Mouse (Mus musculus) embryonic fibroblast, embryonic 13.5 days (primary cell): ENCODE data around the gene Hoxa13. TPM values are rescaled to one million over a fixed set of nuclear protein-coding genes. Genes with fewer than 3 reads are reported as not detected.

Source experiments
- H3K27ac ChIP-seq: 2 replicates; pipeline ENCODE4 v1.5.1; 2012; ENCODE audit warnings: low read length, control low read depth, inconsistent platforms; ENCODE audit not compliant: insufficient read depth
- H3K4me1 ChIP-seq: 2 replicates; pipeline ENCODE4 v1.6.1; 2011; ENCODE audit warnings: low read length; ENCODE audit not compliant: control insufficient read depth, insufficient read depth
- H3K4me3 ChIP-seq: 2 replicates; pipeline ENCODE4 v1.5.1; 2011; ENCODE audit warnings: mild to moderate bottlenecking, control low read depth, low read length; ENCODE audit not compliant: insufficient read depth
- CTCF ChIP-seq: IDR thresholded peaks from 2 replicates; pipeline ENCODE4 v1.5.1; 2011; ENCODE audit warnings: mild to moderate bottlenecking, control low read depth, low read length, moderate library complexity, borderline replicate concordance; ENCODE audit not compliant: insufficient read depth
- POLR2A ChIP-seq: IDR thresholded peaks from 2 replicates; pipeline ENCODE4 v1.6.1; 2011; ENCODE audit warnings: low read depth, mild to moderate bottlenecking, control low read depth, low read length, moderate library complexity
- polyA plus RNA-seq: library from polyadenylated mRNA; stranded (reverse); fragments of >200 nt; gene quantifications from 2 replicates; pipeline ENCODE4 v1.2.4, GENCODE M21; 2011; ENCODE audit warnings: low read depth; ENCODE audit not compliant: missing spikeins, insufficient read length

Hoxa13 gene
- polyA plus RNA-seq, 1 experiment = 5.0 TPM

DNA sequence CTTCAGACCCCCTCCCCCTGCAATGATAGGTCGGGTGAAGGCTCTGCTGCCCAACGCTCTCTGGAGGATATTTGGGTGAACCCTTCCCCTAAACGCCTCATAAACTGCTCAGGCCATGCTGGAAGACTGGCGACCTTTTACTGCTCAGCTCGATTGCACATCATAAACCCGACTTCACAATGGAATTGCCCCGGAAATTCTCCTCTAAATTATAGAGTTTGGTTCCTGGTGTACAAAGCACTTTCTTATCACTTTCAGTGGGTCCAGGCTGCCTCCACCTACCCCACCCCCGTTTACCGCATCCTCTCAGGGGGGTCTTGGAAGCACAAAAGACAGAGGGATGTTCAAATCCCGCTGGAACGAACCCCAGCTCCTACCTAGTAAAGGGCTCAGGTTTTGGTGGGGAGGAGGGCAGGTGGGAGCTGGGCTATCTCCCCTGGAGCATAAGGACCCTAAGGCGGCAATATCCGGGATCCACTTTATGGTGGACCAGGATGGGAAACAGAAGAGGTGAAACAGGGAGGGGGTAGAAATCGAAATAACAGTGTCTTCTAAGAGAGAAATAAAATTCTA lies 42.0 kb downstream of the Hoxa13 start:
- Histone ChIP-seq H3K4me3 (no peak overlapping the region), H3K27ac (no peak overlapping the region), H3K4me1 (no peaks in the 10 kb centered on the region)
- no peak for TF ChIP-seq POLR2A
- TF ChIP-seq CTCF = no peak

GRCm38 (mm10) chr6:52217895-52218642 lies 42.6 kb downstream of the Hoxa13 start:
- Histone ChIP-seq H3K4me1 (no peaks in the 10 kb centered on the region), H3K4me3 (peak overlapping the region; percentile 44), H3K27ac (no peak overlapping the region; the same call in 1 of the 2 replicates)
- TF ChIP-seq POLR2A (no peak), CTCF (no peak)

GRCm38 (mm10) chr6:52217459-52217768 lies 43.3 kb downstream of the Hoxa13 start:
- Histone ChIP-seq H3K4me3 (peak overlapping the region; percentile 44), H3K27ac (no peak overlapping the region; the same call in 1 of the 2 replicates), H3K4me1 (no peaks in the 10 kb centered on the region)
- TF ChIP-seq CTCF = no peak
- TF ChIP-seq POLR2A = peak; percentile 69

- no peaks in the 10 kb centered on the region for H3K4me1 ChIP-seq
- TF ChIP-seq POLR2A (no peak), CTCF (no peak)
- peak overlapping the region; percentile 44 for H3K4me3 ChIP-seq
- H3K27ac ChIP-seq = no peak overlapping the region
Observed at GRCm38 (mm10) chr6:52216691-52217458, 43.8 kb downstream of the Hoxa13 start.

- TF ChIP-seq POLR2A (no peak), CTCF (no peak)
- Histone ChIP-seq H3K4me3 (peak overlapping the region; percentile 44), H3K27ac (no peak overlapping the region), H3K4me1 (no peaks in the 10 kb centered on the region)
Observed at GRCm38 (mm10) chr6:52215771-52216535, 44.7 kb downstream of the Hoxa13 start.

DNA sequence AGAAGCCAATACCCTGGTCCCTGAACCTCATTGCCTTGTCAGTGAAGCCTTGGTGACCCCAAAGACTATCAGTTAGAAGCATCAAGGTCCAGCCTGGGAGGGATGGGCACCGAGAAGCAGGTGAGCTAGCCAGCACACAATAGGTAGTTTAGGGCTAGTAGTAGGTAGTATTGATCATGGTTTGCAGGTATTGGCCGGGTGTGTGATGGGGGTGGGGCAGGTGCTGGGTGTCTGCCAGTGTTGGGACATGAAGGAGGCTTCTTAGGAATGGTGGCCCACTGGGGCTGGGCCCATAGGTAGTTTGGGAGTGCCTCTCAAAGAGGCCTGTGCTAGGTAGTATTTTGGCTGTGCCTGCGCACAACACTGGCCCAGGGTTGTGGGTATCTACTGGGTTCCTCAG lies 45.6 kb downstream of the Hoxa13 start:
- TF ChIP-seq POLR2A (no peak), CTCF (no peak)
- H3K4me3 ChIP-seq = no peak overlapping the region
- H3K4me1 ChIP-seq = no peaks in the 10 kb centered on the region
- H3K27ac ChIP-seq = no peak overlapping the region

GRCm38 (mm10) chr6:52214271-52214670 lies 46.4 kb downstream of the Hoxa13 start:
- H3K27ac ChIP-seq = no peak overlapping the region
- no peaks in the 10 kb centered on the region for H3K4me1 ChIP-seq
- H3K4me3 ChIP-seq = no peak overlapping the region

GRCm38 (mm10) chr6:52213119-52213986 lies 47.3 kb downstream of the Hoxa13 start, which contains the start of the genes Hoxa3 and Gm28308:
Gene Hoxa3, minus strand, starts transcription at chr6:52213336.
Gene Gm28308, minus strand, starts transcription at chr6:52213339.
- peak within 1 kb of the TSS; percentile 71 for H3K4me3 ChIP-seq
- TF ChIP-seq POLR2A (peak; percentile 96), CTCF (no peak)
- H3K27ac ChIP-seq = peak within 1 kb of the TSS; percentile 75
- H3K4me1 ChIP-seq = no peaks in the 10 kb centered on the region

More at GRCm38 (mm10) chr6:52214271-52214670, 46.4 kb downstream of the Hoxa13 start:
- TF ChIP-seq CTCF (no peak), POLR2A (no peak)
